Mouse (Mus musculus): ENCODE data around the gene D430042O09Rik. TPM values are rescaled to one million over a fixed set of nuclear protein-coding genes. Genes with fewer than 3 reads are reported as not detected.

The D430042O09Rik gene
- polyA plus RNA-seq, 1 experiment from 2014 or later, result 9.5 TPM

- Histone ChIP-seq H3K27me3 (replicated peaks; ENCODE audit: control insufficient read depth, insufficient read depth, low read length) (no peaks in the 10 kb centered on the region), H3K4me1 (replicated peaks; ENCODE audit: control insufficient read depth, insufficient read depth, low read length) (no peaks in the 10 kb centered on the region), H3K36me3 (ENCODE audit: control insufficient read depth, insufficient read depth) (no peaks in the 10 kb centered on the region), H3K9ac (replicated peaks; ENCODE audit: low read depth, low read length) (no peak overlapping the region), H3K9me3 (ENCODE audit: control insufficient read depth, low read length) (no peaks in the 10 kb centered on the region), H3K4me2 (ENCODE audit: low read length) (no peak overlapping the region), H3K4me3 (replicated peaks; ENCODE audit: low read length) (no peak overlapping the region), H3K27ac (ENCODE audit: low read length) (no peak overlapping the region)
- ATAC-seq, result no peak
- WGBS, result 54% methylated on average over 3 of the region's 3 CpGs
Observed at GRCm38 (mm10) chr7:125748186-125748585, 40.5 kb downstream of the D430042O09Rik start.

- 85% methylated on average over 7 of the region's 7 CpGs for WGBS
- ATAC-seq, result no peak
Observed at GRCm38 (mm10) chr7:125752699-125753325, 45.1 kb downstream of the D430042O09Rik start.

GRCm38 (mm10) chr7:125753326-125753715 lies 45.6 kb downstream of the D430042O09Rik start:
- ATAC-seq, result no peak
- WGBS, result 97% methylated on average over 3 of the region's 3 CpGs
- Histone ChIP-seq H3K27me3 (replicated peaks; ENCODE audit: control insufficient read depth, insufficient read depth, low read length) (no peaks in the 10 kb centered on the region), H3K27ac (ENCODE audit: low read length) (no peak overlapping the region), H3K9ac (replicated peaks; ENCODE audit: low read depth, low read length) (no peak overlapping the region), H3K9me3 (ENCODE audit: control insufficient read depth, low read length) (no peaks in the 10 kb centered on the region), H3K4me2 (ENCODE audit: low read length) (no peak overlapping the region), H3K36me3 (ENCODE audit: control insufficient read depth, insufficient read depth) (no peaks in the 10 kb centered on the region), H3K4me3 (replicated peaks; ENCODE audit: low read length) (no peak overlapping the region), H3K4me1 (replicated peaks; ENCODE audit: control insufficient read depth, insufficient read depth, low read length) (no peaks in the 10 kb centered on the region)

More at GRCm38 (mm10) chr7:125752699-125753325, 45.1 kb downstream of the D430042O09Rik start:
- no peaks in the 10 kb centered on the region for H3K27me3 ChIP-seq (replicated peaks; ENCODE audit: control insufficient read depth, insufficient read depth, low read length)
- no peaks in the 10 kb centered on the region for H3K36me3 ChIP-seq (ENCODE audit: control insufficient read depth, insufficient read depth)
- no peaks in the 10 kb centered on the region for H3K9me3 ChIP-seq (ENCODE audit: control insufficient read depth, low read length)
- H3K27ac ChIP-seq (ENCODE audit: low read length), result no peak overlapping the region
- H3K4me1 ChIP-seq (replicated peaks; ENCODE audit: control insufficient read depth, insufficient read depth, low read length), result no peaks in the 10 kb centered on the region
- H3K4me2 ChIP-seq (ENCODE audit: low read length), result no peak overlapping the region
- no peak overlapping the region for H3K9ac ChIP-seq (replicated peaks; ENCODE audit: low read depth, low read length)
- no peak overlapping the region for H3K4me3 ChIP-seq (replicated peaks; ENCODE audit: low read length)

GRCm38 (mm10) chr7:125756806-125757205 lies 49.1 kb downstream of the D430042O09Rik start:
- WGBS, result 68% methylated on average over 6 of the region's 6 CpGs
- ATAC-seq, result no peak
- H3K27ac ChIP-seq (ENCODE audit: low read length), result no peak overlapping the region

GRCm38 (mm10) chr7:125757896-125758623 lies 50.4 kb downstream of the D430042O09Rik start:
- ATAC-seq, result no peak
- H3K9me3 ChIP-seq (ENCODE audit: control insufficient read depth, low read length), result no peaks in the 10 kb centered on the region
- no peak overlapping the region for H3K4me3 ChIP-seq (replicated peaks; ENCODE audit: low read length)
- H3K9ac ChIP-seq (replicated peaks; ENCODE audit: low read depth, low read length), result no peak overlapping the region
- 66% methylated on average over 6 of the region's 6 CpGs for WGBS
- no peaks in the 10 kb centered on the region for H3K27me3 ChIP-seq (replicated peaks; ENCODE audit: control insufficient read depth, insufficient read depth, low read length)
- no peaks in the 10 kb centered on the region for H3K36me3 ChIP-seq (ENCODE audit: control insufficient read depth, insufficient read depth)
- peaks cover 3% of the 10 kb centered on the region for H3K4me1 ChIP-seq (replicated peaks; ENCODE audit: control insufficient read depth, insufficient read depth, low read length)
- no peak overlapping the region for H3K27ac ChIP-seq (ENCODE audit: low read length)
- H3K4me2 ChIP-seq (ENCODE audit: low read length), result no peak overlapping the region

More at GRCm38 (mm10) chr7:125756806-125757205, 49.1 kb downstream of the D430042O09Rik start:
- Histone ChIP-seq H3K9me3 (ENCODE audit: control insufficient read depth, low read length) (no peaks in the 10 kb centered on the region), H3K4me2 (ENCODE audit: low read length) (no peak overlapping the region), H3K4me3 (replicated peaks; ENCODE audit: low read length) (no peak overlapping the region), H3K4me1 (replicated peaks; ENCODE audit: control insufficient read depth, insufficient read depth, low read length) (no peaks in the 10 kb centered on the region), H3K27me3 (replicated peaks; ENCODE audit: control insufficient read depth, insufficient read depth, low read length) (no peaks in the 10 kb centered on the region), H3K36me3 (ENCODE audit: control insufficient read depth, insufficient read depth) (no peaks in the 10 kb centered on the region), H3K9ac (replicated peaks; ENCODE audit: low read depth, low read length) (no peak overlapping the region)

GRCm38 (mm10) chr7:125762289-125762688 lies 54.6 kb downstream of the D430042O09Rik start:
- WGBS, result 84% methylated on average over 2 of the region's 2 CpGs
- Histone ChIP-seq H3K4me2 (ENCODE audit: low read length) (no peak overlapping the region), H3K27me3 (replicated peaks; ENCODE audit: control insufficient read depth, insufficient read depth, low read length) (no peaks in the 10 kb centered on the region), H3K9me3 (ENCODE audit: control insufficient read depth, low read length) (no peaks in the 10 kb centered on the region), H3K4me3 (replicated peaks; ENCODE audit: low read length) (no peak overlapping the region), H3K4me1 (replicated peaks; ENCODE audit: control insufficient read depth, insufficient read depth, low read length) (peaks cover 7% of the 10 kb centered on the region), H3K9ac (replicated peaks; ENCODE audit: low read depth, low read length) (no peak overlapping the region), H3K36me3 (ENCODE audit: control insufficient read depth, insufficient read depth) (no peaks in the 10 kb centered on the region), H3K27ac (ENCODE audit: low read length) (no peak overlapping the region)
- no peak for ATAC-seq

GRCm38 (mm10) chr7:125762883-125763830 lies 55.5 kb downstream of the D430042O09Rik start:
- no peaks in the 10 kb centered on the region for H3K9me3 ChIP-seq (ENCODE audit: control insufficient read depth, low read length)
- ATAC-seq, result peak; percentile 43; the same call in 1 of the 2 replicates
- H3K4me2 ChIP-seq (ENCODE audit: low read length), result no peak overlapping the region
- no peak overlapping the region for H3K27ac ChIP-seq (ENCODE audit: low read length)
- H3K4me1 ChIP-seq (replicated peaks; ENCODE audit: control insufficient read depth, insufficient read depth, low read length), result peaks cover 7% of the 10 kb centered on the region
- 17% methylated on average over 7 of the region's 7 CpGs for WGBS
- no peak overlapping the region for H3K9ac ChIP-seq (replicated peaks; ENCODE audit: low read depth, low read length)
- H3K36me3 ChIP-seq (ENCODE audit: control insufficient read depth, insufficient read depth), result no peaks in the 10 kb centered on the region
- no peak overlapping the region for H3K4me3 ChIP-seq (replicated peaks; ENCODE audit: low read length)
- H3K27me3 ChIP-seq (replicated peaks; ENCODE audit: control insufficient read depth, insufficient read depth, low read length), result no peaks in the 10 kb centered on the region

- Histone ChIP-seq H3K27me3 (replicated peaks; ENCODE audit: control insufficient read depth, insufficient read depth, low read length) (no peaks in the 10 kb centered on the region), H3K27ac (ENCODE audit: low read length) (no peak overlapping the region), H3K9ac (replicated peaks; ENCODE audit: low read depth, low read length) (no peak overlapping the region), H3K4me3 (replicated peaks; ENCODE audit: low read length) (no peak overlapping the region), H3K4me2 (ENCODE audit: low read length) (no peak overlapping the region), H3K4me1 (replicated peaks; ENCODE audit: control insufficient read depth, insufficient read depth, low read length) (peaks cover 7% of the 10 kb centered on the region), H3K36me3 (ENCODE audit: control insufficient read depth, insufficient read depth) (no peaks in the 10 kb centered on the region), H3K9me3 (ENCODE audit: control insufficient read depth, low read length) (no peaks in the 10 kb centered on the region)
- 93% methylated on average over 3 of the region's 3 CpGs for WGBS
- no peak for ATAC-seq
Observed at GRCm38 (mm10) chr7:125764373-125764772, 56.7 kb downstream of the D430042O09Rik start.

Measured in forebrain, embryonic 16.5 days (tissue).